Mouse (Mus musculus): ENCODE data around the gene Gpr65. TPM values are rescaled to one million over a fixed set of nuclear protein-coding genes. Genes with fewer than 3 reads are reported as not detected.

The Gpr65 gene
- total and polyA plus RNA-seq, 3 experiments: not detected

DNA sequence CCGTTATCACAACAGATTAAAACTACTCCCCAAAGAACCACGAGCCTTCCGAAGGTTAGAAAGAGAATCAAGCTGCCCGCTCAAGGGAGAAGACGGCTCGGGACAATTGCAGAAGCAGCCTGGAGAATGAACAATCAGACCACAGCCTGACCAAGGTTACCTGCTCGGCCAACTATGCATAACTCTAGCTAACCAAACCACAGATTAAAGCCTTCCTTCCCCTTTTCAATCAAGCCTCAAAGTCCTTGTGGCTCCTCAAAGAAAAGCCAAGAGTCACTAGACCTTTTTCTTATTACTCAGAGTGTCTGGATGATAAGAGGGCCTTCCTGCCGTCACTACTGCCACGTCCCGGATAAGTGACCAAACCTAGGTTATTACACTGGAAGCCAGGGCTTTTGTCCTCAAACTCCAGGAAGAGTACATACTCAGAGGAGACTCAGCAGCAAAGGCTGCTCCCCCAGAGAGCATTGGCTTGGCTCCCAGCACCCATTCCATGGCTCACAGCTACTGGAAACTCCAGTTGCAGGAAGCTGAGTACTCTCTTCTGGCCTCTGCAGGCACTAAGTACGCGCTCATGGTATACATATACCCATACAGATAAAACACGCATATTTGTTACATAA lies 13.0 kb upstream of the Gpr65 start:
- H3K4me3 ChIP-seq (ENCODE audit: control insufficient read depth in 1 of 2, insufficient read depth in 1 of 2, low read depth in 2 of 2, low read length in 2 of 2): no peak overlapping the region
- no peaks in the 10 kb centered on the region for H3K79me2 ChIP-seq (ENCODE audit: control insufficient read depth, insufficient read depth, low read length, poor library complexity)
- H3K27me3 ChIP-seq (ENCODE audit: control insufficient read depth in 1 of 2, insufficient read depth in 2 of 2, low read length in 2 of 2): no peaks in the 10 kb centered on the region
- H3K9ac ChIP-seq (ENCODE audit: control insufficient read depth, low read depth, low read length, poor library complexity, severe bottlenecking): no peak overlapping the region
- no peaks in the 10 kb centered on the region for H3K36me3 ChIP-seq (ENCODE audit: control insufficient read depth in 1 of 2, insufficient read depth in 2 of 2, low read length in 2 of 2)
- TF ChIP-seq MYC (IDR thresholded peaks at IDR 0.05; ENCODE audit: low read depth, low read length): no peak
- TF ChIP-seq ZNF384 (IDR thresholded peaks at IDR 0.05; ENCODE audit: low read depth, low read length): no peak
- no peak for TF ChIP-seq POLR2A (IDR thresholded peaks at IDR 0.05; ENCODE audit: control insufficient read depth in 1 of 2, insufficient read depth in 1 of 2, low read depth in 1 of 2, low read length in 2 of 2, poor library complexity in 1 of 2)
- no peak for TF ChIP-seq MEF2A (IDR thresholded peaks at IDR 0.05; ENCODE audit: extremely low read depth, insufficient replicate concordance, low read depth, low read length, poor library complexity, severe bottlenecking)
- no peak for TF ChIP-seq TBP (IDR thresholded peaks at IDR 0.05; ENCODE audit: low read depth, low read length)
- TF ChIP-seq BHLHE40 (IDR thresholded peaks at IDR 0.05; ENCODE audit: borderline replicate concordance, low read depth, low read length): no peak
- no peak for TF ChIP-seq ZKSCAN1 (IDR thresholded peaks at IDR 0.05; ENCODE audit: low read depth, low read length)
- no peak overlapping the region for H3K27ac ChIP-seq (ENCODE audit: control insufficient read depth, low read depth, low read length)
- H3K9me3 ChIP-seq (replicated peaks; ENCODE audit: insufficient read depth, low read length): no peaks in the 10 kb centered on the region
- no peaks in the 10 kb centered on the region for H3K4me1 ChIP-seq (ENCODE audit: control insufficient read depth in 1 of 2, insufficient read depth in 2 of 2, low read length in 2 of 2)
- DNase-seq (ENCODE audit: low read depth, low spot score): no peak

DNA sequence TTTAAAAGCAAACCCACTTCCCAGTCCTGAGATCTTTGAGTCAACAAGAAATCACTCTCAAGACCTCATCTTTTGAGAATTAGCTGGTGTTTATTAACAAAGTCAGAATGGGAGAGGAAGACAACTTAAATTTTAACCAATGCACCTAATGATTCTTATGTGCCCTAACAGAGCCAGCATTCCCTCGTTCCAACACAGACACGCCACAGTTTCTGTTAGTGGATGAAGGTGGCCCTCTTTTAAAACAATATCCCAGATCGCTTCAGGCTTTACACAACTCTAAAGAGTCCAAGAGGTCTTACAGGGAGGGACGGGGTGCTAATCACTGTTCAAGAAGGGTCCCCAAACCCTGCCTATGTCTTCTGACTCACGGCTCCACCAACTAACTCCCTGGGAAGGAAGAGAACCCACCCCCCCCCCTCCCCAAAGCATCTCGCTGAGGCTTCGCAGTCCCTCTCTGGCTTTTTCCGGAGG lies 10.0 kb upstream of the Gpr65 start:
- H3K9ac ChIP-seq (ENCODE audit: control insufficient read depth, low read depth, low read length, poor library complexity, severe bottlenecking): no peak overlapping the region
- DNase-seq (ENCODE audit: low read depth, low spot score): no peak
- no peaks in the 10 kb centered on the region for H3K36me3 ChIP-seq (ENCODE audit: control insufficient read depth in 1 of 2, insufficient read depth in 2 of 2, low read length in 2 of 2)
- no peak for TF ChIP-seq USF1 (IDR thresholded peaks at IDR 0.05; ENCODE audit: low read depth, low read length)
- TF ChIP-seq MYC (IDR thresholded peaks at IDR 0.05; ENCODE audit: low read depth, low read length): no peak
- TF ChIP-seq MYB (IDR thresholded peaks at IDR 0.05; ENCODE audit: low read depth, low read length): no peak
- TF ChIP-seq MEF2A (IDR thresholded peaks at IDR 0.05; ENCODE audit: extremely low read depth, insufficient replicate concordance, low read depth, low read length, poor library complexity, severe bottlenecking): no peak
- TF ChIP-seq SIN3A (IDR thresholded peaks at IDR 0.05; ENCODE audit: low read length): no peak
- no peak for TF ChIP-seq MAZ (IDR thresholded peaks at IDR 0.05; ENCODE audit: low read depth, low read length)
- no peak for TF ChIP-seq ZNF384 (IDR thresholded peaks at IDR 0.05; ENCODE audit: low read depth, low read length)
- TF ChIP-seq CHD1 (IDR thresholded peaks at IDR 0.05; ENCODE audit: low read depth, low read length): no peak
- TF ChIP-seq TCF12 (IDR thresholded peaks at IDR 0.05; ENCODE audit: low read depth, low read length): no peak
- no peak overlapping the region for H3K27ac ChIP-seq (ENCODE audit: control insufficient read depth, low read depth, low read length)
- no peaks in the 10 kb centered on the region for H3K27me3 ChIP-seq (ENCODE audit: control insufficient read depth in 1 of 2, insufficient read depth in 2 of 2, low read length in 2 of 2)
- H3K4me3 ChIP-seq (ENCODE audit: control insufficient read depth in 1 of 2, insufficient read depth in 1 of 2, low read depth in 2 of 2, low read length in 2 of 2): no peak overlapping the region
- no peaks in the 10 kb centered on the region for H3K79me2 ChIP-seq (ENCODE audit: control insufficient read depth, insufficient read depth, low read length, poor library complexity)
- no peaks in the 10 kb centered on the region for H3K9me3 ChIP-seq (replicated peaks; ENCODE audit: insufficient read depth, low read length)
- no peaks in the 10 kb centered on the region for H3K4me1 ChIP-seq (ENCODE audit: control insufficient read depth in 1 of 2, insufficient read depth in 2 of 2, low read length in 2 of 2)
